Comparison of ENCODE assay signal across 14 mouse cellular contexts in the genomic region with DNA sequence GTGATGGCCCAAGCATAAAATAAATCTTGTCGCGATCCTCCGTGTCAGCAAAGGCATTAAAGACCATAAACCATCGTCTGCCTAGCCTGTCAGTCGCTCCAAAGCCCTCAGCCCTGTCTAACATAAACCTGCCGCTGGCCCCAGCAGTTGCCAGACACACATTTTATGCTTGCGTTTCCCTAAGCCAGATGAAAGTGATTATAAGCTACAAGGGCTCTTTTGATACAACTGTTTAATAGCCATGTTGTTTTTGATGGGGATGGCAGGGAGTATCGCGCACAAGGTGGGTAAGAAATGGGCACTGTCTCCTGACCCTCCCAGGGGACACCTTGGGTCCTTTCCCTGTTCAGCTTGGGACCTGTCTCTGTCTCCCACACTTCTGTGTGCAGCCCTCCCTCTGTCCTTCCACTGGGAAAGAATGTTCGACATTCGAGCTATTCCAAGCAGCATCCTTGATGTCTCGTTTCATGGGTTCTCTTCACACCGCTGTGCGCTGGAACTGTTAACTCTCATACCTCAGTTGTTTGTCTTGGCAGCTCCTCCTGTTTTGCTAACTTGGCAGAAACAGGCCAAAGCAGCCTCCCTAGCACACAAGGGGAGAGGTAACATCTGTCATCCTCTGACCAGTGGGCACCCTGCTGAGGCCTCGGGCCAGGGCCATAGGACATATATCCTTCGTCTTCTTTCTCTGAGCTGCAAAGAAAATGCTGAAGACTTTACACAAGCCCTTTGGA.
A peak's percentile ranks its signal among the peaks of the same experiment; 100 is the strongest.
DNase-seq lines count a peak whose midpoint lies in the region; ATAC-seq and TF ChIP-seq lines count a peak whose summit lies in the region.
"Had no signal": no experiment of that assay in that cellular context is flagged by ENCODE, and none has a peak within 500 bp of the region (broad histone marks: within the 10 kb centered on the region; RNA-seq: fewer than 3 reads in every experiment).

No protein-coding gene starts in this region.

- no peak for TF ChIP-seq CTCF in kidney, adult 2 months (conservative IDR thresholded peaks at IDR 0.05; ENCODE audit: insufficient read depth, insufficient read length, low read depth, low read length)
- no peak for TF ChIP-seq CTCF in lung, postnatal 0 days (IDR thresholded peaks at IDR 0.05)

- DNase-seq in heart, postnatal 4 days: no peak
- peak; percentile 62 for DNase-seq in adipocyte (ENCODE audit: low spot score)
- DNase-seq in kidney, adult 2 months: peak; percentile 79
- DNase-seq in lung, postnatal 0 days (ENCODE audit: low spot score): peak; percentile 16
- no peak for DNase-seq in cerebellum, postnatal 36 days
- no peak for DNase-seq in thymus, postnatal 0 days (ENCODE audit: low spot score)
- DNase-seq: cerebellum, postnatal 14 days; gastrocnemius, postnatal 10 days had no signal

- no peak overlapping the region for H3K9ac ChIP-seq in heart, embryonic 12.5 days
- H3K9ac ChIP-seq in lung, postnatal 0 days (replicated peaks; ENCODE audit: low read depth): no peak overlapping the region
- H3K9ac ChIP-seq: liver, embryonic 15.5 days; stomach, embryonic 15.5 days had no signal

- no peaks in the 10 kb centered on the region for H3K27me3 ChIP-seq in heart, embryonic 12.5 days (replicated peaks)
- no peaks in the 10 kb centered on the region for H3K27me3 ChIP-seq in kidney, adult 2 months (replicated peaks; ENCODE audit: control insufficient read depth, insufficient read depth, low read length)
- no peaks in the 10 kb centered on the region for H3K27me3 ChIP-seq in lung, postnatal 0 days (replicated peaks; ENCODE audit: insufficient read depth, low read length)
- H3K27me3 ChIP-seq: liver, embryonic 15.5 days; stomach, embryonic 15.5 days had no signal

- no peak overlapping the region for H3K4me2 ChIP-seq in heart, embryonic 12.5 days
- H3K4me2 ChIP-seq in lung, postnatal 0 days (replicated peaks; ENCODE audit: low read depth, low read length): no peak overlapping the region
- H3K4me2 ChIP-seq: liver, embryonic 15.5 days; stomach, embryonic 15.5 days had no signal

- peak; percentile 55; the same call in 1 of the 2 replicates for TF ChIP-seq EP300 in lung, postnatal 0 days (IDR thresholded peaks at IDR 0.05)

- ATAC-seq in heart, embryonic 12.5 days (ENCODE audit: insufficient number of reproducible peaks, low FRiP score): peak; percentile 45; the same call in 1 of the 2 replicates
- no peak for ATAC-seq in lung, postnatal 0 days
- no peak for ATAC-seq in granulocyte monocyte progenitor cell, adult 5-6 weeks (replicated peaks; ENCODE audit: poor library complexity, severe bottlenecking)
- ATAC-seq: activated CD4-positive, CD25-positive, alpha-beta regulatory T cell, adult 4 months; inflammation-experienced regulatory T-cells, adult 6 months had no signal

- WGBS in heart, embryonic 12.5 days: 41% methylated on average over 16 of the region's 16 CpGs
- 24% methylated on average over 16 of the region's 16 CpGs for WGBS in kidney, adult 2 months
- WGBS in lung, postnatal 0 days: 39% methylated on average over 16 of the region's 16 CpGs

- no peak for TF ChIP-seq POLR2A in kidney, adult 2 months (IDR thresholded peaks at IDR 0.05; ENCODE audit: low read depth, low read length)

- no peaks in the 10 kb centered on the region for H3K9me3 ChIP-seq in heart, embryonic 12.5 days (replicated peaks)
- H3K9me3 ChIP-seq in lung, postnatal 0 days (ENCODE audit: low read length): no peaks in the 10 kb centered on the region
- H3K9me3 ChIP-seq: liver, embryonic 15.5 days; stomach, embryonic 15.5 days had no signal

- no peak overlapping the region for H3K4me3 ChIP-seq in heart, embryonic 12.5 days
- no peak overlapping the region for H3K4me3 ChIP-seq in kidney, adult 2 months (ENCODE audit: insufficient read depth, low read depth, low read length)
- no peak overlapping the region for H3K4me3 ChIP-seq in lung, postnatal 0 days (ENCODE audit: low read depth, low read length)
- H3K4me3 ChIP-seq: liver, embryonic 15.5 days; stomach, embryonic 15.5 days had no signal

- no peaks in the 10 kb centered on the region for H3K36me3 ChIP-seq in heart, embryonic 12.5 days
- H3K36me3 ChIP-seq in kidney, adult 2 months (ENCODE audit: control insufficient read depth, insufficient read depth, low read length): no peaks in the 10 kb centered on the region
- H3K36me3 ChIP-seq in lung, postnatal 0 days (ENCODE audit: insufficient read depth, low read length): no peaks in the 10 kb centered on the region
- H3K36me3 ChIP-seq: liver, embryonic 15.5 days; stomach, embryonic 15.5 days had no signal

- H3K27ac ChIP-seq in heart, embryonic 12.5 days (ENCODE audit: poor library complexity, severe bottlenecking): no peak overlapping the region
- peak overlapping the region; percentile 49 for H3K27ac ChIP-seq in kidney, adult 2 months (ENCODE audit: insufficient read depth, low read depth, low read length)
- H3K27ac ChIP-seq in lung, postnatal 0 days (ENCODE audit: low read length): no peak overlapping the region
- H3K27ac ChIP-seq: liver, embryonic 15.5 days; stomach, embryonic 15.5 days had no signal

- H3K4me1 ChIP-seq in heart, embryonic 12.5 days (replicated peaks): peaks cover 9% of the 10 kb centered on the region
- H3K4me1 ChIP-seq in kidney, adult 2 months (ENCODE audit: control insufficient read depth, insufficient read depth, low read length): no peaks in the 10 kb centered on the region
- no peaks in the 10 kb centered on the region for H3K4me1 ChIP-seq in lung, postnatal 0 days (ENCODE audit: insufficient read depth, low read depth, low read length)
- H3K4me1 ChIP-seq: liver, embryonic 15.5 days; stomach, embryonic 15.5 days had no signal

Comparison
In these comparisons a context has a peak if more than half of its experiments do, and no peak if none do; other contexts are left out.
1. DNase-seq: peak in adipocyte (single experiment), kidney, adult 2 months (single experiment) and lung, postnatal 0 days (single experiment); none in heart, postnatal 4 days (single experiment), cerebellum, postnatal 36 days (0 of 2) and thymus, postnatal 0 days (single experiment).